Mouse (Mus musculus) right cerebral cortex, adult 18-20 months (tissue): ENCODE data around the gene Ciart.
"Not testable (repeated sequence)": the region's sequence is repeated elsewhere in the genome, so short reads cannot be mapped to it uniquely, and the experiment has no call there.

Experiments used
- DNase-seq: peaks from one replicate; pipeline ENCODE4 v3.0.0; 2022; ENCODE audit warnings: mixed read lengths

Gene Ciart

DNA sequence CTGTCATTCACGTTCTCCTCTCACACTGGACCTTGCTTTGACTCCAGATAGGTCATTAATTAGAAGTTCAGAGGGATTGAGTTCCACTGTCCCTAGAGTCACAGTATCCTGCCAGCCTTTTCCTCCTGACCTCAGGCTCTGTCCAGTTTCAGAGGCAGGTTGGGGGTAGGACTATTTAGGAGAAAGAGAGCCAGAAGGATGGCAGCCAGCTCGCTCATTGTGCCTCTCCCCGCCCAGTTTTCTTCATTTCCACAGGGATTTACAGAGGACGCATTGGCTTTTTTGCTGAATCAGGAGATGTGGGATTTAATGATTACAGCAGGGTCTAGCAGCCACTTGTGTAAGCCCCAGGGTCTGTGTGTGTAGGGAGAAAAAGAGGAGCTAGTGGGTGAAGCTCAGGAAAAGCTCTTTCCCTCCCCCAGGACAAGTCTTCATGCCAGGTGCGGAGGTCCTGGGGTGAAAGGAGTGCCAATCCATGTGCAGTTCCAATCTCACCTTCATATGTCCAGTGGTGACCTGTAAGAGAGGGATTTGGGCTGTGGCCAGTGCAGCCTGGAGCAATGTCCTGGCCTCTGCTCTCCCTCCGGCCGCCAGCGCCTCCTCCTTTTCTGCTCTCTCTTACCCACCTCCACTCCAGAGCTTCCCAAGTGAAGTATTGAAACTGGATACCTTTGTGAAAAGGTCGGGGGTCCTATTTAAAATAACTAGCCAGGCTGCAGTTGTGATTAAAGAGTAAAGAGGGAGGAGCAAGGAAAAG, 19.7 kb upstream of the Ciart start:
- no peak for DNase-seq

DNA sequence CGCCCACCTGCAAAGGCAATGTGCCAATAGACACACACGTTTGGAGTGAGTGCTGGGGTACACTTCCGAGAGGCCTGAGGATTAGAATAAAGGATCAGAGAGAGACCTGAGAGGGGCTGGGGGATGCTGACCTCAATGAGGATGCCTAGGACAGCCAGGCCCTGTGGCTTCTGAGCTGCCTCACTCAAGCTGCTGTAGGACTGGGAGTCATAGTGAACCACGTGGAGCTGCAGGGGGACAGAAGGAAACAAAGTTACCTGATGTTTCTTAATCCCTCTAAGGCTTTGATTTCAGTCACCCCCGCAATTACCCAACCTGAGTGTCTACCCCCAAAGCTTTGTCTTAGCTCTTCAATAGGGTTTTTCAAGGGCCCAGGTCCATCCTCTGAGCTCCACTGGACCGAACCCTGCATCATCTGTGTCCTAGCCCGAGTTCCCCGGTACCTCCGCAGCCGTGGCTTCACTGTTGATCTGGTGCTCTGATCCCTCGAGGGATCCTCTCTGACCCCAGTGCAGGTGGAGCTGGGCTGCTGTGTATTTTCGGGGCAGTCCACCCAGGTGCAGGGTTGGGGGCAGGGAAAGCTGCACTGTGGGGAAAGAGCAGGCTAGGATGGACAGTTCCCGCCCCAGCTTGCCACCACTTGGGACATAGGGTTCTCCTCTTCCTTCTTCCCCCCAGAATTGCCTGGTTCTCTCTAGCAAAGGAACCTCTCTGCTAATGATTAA, 17.9 kb upstream of the Ciart start:
- no peak for DNase-seq

DNA sequence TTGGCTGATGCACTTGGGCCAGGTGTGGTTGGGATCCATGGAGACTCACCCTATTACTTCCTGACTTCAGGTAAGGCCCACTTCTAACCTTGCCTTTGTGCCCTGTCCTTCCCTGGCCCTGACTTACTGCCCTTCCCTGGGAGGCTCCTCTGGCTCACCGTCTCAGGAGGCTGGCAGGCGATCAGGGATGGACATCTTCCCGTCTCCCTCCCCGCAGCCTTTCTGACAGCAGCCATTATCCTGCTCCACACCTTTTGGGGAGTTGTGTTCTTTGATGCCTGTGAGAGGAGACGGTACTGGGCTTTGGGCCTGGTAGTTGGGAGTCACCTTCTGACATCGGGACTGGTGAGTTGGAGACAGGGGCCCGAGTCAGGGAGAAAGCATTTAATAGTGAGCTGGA, 13.4 kb upstream of the Ciart start:
- DNase-seq = not testable (repeated sequence)

DNA sequence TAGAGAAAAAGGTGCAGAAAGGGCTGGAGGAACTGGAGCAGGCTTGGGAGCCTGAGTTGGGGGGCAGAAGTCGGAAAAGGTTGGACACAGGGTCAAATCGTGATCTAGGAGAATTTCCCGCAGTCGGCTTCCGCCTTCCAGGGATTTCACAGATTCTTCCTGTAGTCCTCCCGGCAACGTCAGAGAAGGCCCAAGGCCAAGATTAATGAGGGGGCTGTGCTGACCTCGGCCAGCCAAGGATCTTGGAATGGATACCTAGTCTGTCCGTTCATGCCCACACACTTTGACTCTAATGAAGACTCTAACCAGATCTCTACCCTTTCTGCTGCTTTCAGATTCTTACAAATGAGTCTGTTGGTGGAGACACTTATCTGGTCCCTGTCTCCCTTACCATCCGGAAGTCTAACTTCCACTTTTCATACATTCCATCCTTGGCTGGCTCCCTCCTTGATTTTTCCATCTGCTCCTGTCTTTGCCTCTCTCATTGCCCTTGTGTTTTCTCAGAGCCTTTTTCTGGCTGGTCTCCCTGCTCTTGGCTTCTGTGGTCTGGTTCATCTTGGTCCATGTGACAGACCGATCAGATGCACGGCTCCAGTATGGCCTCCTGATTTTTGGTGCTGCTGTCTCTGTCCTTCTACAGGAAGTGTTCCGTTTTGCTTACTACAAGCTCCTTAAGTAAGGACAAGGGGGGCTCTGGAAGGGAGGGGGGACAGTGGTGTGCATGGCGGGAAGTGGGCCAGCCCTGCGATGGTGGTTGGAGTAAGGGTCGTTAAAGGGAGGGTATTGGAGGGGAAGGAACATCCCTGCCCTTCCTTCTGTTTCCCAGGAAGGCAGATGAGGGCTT, 12.5 kb upstream of the Ciart start:
- DNase-seq = peak; percentile 23

DNA sequence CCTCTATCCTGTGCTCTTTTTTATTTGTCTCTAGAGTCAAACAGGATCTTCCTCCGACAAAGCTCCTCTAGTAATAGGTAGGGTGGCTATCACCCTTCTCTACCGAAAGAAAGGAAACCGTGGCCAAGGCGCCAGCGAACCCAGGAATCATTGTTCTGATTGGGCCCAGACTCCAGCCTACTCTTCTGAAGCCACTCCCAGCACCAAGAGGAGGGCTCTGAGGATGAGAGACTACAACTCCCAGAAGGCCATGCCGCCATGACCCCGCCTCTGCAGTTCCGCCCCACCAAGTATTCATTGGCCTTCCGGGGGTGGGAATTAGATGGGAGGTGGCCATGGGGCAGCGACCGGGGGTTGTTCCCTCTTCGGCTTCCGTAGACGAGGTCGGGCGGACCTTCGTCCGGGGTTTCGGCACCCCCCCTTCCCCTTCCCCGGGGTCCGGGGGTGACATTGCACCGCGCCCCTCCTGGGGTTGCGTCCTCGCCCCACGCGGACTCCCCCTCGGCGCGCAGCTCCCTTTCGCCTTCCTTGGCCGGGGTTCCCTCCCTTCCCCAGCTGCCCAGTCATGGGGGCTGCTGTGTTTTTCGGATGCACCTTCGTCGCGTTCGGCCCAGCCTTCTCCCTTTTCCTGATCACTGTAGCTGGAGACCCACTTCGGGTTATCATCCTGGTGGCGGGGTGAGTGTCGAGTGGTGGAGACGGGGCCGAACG, 11.7 kb upstream of the Ciart start, which contains the start of gene Aph1a:
Gene Aph1a, plus strand, starts transcription at position 364 of the 711 bp plus-strand sequence.
- peak; percentile 99 for DNase-seq

DNA sequence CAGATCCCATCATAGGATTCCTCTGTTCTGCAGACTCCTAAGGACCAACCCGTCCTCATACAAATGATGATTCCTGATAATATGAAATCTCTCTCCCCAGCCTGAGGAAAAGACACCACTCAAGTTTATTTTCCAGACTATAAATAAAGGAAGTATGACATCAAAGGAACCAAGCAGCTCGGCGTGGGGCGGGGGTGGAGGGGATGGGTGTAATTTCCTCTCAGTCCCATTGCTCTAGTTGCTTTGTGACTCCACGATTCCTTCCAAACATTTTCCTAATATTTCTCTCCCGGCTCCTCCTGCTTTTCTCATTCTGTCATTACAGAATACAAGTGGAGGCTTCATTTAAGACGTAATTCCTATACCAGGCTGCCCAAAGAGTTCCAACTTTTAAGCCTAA, 11.1 kb upstream of the Ciart start:
- DNase-seq = no peak

DNA sequence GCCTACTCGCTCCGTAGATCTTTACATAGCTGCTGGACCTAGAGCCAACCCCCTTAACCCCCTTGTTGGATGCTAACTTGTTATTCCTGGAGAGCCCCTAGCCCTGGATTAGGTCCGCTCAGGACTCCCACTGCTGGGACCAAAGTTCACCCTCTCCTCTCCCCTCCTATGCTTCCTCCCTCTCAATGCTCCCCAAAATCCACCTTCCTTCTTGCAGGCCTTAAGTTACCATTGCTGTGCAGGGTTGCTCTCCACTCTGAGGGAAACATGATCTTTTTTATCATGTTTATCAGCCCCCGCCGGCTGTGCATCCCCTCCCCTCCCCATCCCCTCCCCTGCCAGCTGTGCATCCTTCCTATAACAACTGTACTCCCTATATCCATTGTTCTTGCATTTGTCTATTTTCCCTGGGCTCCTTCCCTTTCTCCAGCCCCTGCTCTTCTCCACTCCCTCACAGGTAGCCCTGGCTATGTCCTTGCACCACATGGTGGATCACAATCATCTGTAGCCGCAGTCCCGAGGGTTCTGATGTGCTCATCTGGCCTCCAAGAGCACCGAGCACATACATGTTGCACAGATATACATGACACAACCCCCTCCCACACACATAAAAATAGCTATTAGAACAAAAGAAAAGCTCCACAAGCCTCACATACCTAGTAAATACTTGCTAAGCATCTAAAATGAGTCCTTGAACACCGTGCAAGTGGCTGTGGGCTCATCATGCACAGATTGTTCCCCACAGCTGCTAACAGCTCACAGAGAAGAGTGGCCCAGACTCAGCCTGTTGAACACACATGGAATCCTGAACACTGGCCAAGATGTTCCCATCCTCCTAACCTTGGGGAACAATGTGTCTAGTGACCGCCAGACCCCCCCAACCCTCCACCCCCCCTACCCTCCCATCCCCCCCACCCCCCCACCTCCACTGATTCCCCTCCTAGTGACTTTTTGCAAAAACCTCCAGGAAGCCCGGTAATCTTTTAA, 10.3 kb upstream of the Ciart start:
- no peak for DNase-seq

DNA sequence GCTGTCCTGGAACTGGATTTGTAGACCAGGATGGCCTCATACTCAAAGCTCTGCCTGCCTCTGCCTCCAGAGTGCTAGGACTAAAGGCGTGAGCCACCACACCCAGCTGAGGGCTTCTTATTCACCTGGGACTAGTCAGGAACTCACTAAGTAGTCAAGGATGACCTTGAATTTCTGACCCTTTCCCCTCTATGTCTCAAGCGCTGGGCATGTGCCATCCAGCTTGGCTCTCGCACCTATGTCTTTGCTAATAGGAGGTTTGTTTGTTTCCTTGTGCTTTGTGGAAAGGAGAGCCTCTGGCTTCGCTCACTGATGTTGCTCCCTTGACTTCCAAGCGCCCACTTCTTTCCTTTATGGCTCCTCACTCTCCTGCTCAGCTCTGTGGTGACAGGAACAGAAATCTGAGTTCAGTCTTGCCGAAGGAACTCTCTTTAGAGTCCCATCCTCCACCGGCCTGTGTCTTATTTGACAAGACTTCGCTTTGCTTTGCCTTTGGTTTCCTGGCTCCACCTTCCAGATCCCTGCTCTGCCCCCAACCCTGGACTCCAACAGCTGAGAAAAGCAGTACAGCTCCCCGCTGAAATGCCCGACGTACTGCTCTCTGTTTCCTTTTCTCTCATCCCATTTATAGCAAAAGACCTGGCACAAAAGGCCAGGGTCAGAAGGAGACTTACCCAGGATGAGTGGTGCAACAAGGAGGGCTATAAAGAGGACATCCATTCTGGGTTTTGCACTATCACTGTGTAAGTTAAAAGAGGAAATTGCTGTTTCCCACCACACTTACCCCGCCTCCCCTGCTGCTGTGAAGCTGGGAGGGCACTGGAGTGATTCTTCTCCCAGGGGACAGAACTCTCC, 9.4 kb upstream of the Ciart start, which contains the start of gene BC028528:
Gene BC028528, minus strand, starts transcription at position 795 of the 855 bp plus-strand sequence.
- DNase-seq = no peak

DNA sequence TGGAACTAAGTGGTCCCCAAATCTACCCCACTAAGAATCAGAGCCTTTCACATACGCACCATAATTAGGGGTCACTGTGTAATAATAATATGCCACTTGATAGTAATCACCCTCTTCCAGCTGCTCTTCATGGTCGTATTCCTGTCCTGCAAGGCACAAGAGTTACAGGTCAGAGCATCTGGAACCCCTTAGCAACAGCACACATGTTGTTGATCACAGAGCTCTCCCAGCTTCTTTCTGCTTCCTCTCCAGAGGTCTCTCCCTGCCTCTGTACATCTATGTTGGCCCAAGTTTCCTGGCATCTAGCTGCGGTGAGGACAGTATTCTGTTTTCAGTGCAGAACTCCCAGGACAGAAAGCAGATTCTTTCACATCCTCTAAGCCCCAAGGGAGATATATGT, 7.6 kb upstream of the Ciart start:
- DNase-seq = no peak

DNA sequence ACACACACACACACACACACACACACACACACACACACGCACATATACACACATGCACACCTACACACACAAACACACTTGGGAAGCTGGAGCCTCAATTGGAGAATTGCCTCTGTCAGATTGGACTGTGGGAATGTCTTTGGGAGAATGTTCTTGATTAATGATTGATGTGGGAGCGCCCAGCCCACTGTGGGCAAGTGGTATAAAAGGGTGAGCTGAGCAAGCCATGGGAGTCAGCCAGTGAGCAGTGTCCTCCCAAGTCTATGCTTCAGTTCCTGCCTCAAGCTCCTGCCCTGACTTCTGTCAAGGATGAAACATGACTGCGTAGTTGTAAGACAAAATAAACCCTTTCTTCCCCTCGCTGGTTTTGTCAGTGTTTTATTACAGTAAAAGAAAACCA, 5.5 kb upstream of the Ciart start:
- no peak for DNase-seq

DNA sequence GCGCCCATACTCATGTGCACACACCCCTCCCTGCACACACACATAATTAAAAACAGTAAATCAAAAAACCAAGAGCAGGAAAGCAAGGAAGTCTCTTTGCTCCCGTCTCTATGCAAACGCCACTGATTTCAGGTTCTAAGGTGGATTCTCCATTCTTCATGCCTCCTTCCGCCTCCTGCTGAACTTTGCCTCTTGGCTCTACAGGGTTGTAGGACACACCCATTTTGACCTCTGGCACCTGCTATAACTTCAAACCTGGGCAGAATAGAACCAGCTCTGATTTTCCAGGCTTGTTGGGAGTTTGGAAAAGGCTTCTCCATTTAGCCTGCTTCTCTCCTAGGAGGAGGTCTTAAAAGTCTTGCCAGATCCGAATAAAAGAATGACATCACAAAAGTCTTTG, 2.3 kb upstream of the Ciart start:
- DNase-seq = no peak

DNA sequence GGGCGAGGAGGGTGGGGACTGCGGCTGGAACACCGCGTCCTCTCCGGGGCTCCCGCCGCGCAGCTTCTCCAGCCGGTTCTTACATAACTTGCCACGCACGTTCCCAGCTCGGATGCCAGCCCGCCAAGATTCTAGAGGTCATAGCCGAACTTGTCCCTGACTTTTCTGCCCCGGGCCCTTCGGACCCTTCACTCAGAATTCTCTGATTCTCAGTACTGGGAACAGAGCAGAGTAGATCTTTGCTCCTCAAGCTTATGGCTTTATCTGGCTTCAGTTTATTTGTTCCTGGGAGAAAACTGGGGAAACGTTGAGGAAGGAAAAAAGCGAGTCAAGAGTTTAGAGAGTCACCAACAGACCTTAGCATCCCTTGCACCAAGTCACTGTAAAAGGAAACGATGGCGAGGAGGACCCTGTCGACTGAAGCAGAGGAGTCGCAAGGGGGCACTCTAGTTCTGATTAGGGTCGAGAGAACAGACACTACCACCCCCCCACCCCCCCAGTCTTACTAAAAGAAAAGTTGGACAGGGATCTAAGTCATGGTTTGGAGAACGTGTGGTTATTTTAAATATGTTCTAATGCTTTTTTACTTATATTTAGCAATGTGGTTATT, 870 bp upstream of the Ciart start:
- peak; percentile 79 for DNase-seq

DNA sequence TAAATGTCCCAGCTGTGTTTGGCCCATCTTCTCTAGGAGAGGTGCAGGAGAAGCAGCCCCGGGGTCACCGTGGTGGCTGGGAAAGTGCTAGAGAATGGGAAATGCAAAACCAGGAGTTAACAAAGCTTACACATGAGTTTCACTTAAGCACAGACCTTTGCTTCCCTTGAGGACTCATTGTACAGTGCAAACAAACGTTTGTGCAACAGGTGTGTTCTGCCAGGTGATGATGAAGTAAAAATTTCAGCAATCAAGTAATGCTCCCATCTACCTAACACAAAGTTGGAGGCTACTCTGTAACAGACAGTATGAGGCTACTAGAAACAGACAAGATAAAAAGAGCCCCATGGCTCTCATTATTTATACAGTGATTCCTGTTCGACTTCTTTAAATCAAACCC, 3.0 kb downstream of the Ciart start:
- DNase-seq = no peak

DNA sequence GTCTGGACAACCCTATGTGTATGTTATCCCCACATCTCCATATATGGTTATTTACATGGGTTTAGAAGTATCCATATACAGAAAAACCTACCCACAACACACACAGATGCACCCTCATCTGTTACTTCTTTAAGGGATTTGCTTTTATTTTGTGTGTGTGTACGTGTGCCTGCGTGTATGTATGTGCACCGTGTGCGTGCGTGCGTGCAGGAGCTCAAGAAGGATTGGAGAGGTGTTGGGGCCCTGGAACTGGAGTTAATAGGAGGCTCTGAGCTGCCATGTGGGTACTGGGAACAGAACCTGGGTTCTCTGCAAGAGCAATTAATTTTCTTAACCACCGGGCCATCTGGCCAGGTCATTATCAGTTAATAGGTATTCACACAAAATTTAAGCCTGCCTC, 10.0 kb downstream of the Ciart start:
- DNase-seq = no peak

DNA sequence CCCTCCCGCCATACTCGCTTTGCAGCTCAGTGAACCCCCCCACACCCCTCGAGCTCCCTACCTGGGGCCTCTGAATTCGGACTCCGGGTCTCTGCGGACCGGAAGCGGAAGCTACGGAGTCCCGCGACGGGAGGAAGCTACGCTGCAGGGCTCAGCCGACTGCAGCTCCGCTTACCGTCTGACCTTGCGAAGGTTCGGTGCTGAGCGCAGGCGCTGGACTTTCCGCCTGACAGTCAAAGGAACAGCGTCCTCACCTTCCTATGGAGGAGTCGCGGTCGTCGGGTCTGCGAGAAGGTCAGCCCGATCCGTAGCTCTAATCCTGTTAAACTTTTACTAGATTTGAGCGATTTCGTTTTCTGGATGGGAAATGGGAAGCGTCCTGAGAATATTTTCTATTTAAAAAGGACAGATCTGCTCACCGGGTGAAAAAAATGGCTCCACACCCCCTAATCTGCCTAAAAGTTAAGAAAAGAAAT, 10.6 kb downstream of the Ciart start, which contains the start of gene Mrps21:
Gene Mrps21, minus strand, starts transcription at position 128 of the 476 bp plus-strand sequence.
- DNase-seq = peak; percentile 92

DNA sequence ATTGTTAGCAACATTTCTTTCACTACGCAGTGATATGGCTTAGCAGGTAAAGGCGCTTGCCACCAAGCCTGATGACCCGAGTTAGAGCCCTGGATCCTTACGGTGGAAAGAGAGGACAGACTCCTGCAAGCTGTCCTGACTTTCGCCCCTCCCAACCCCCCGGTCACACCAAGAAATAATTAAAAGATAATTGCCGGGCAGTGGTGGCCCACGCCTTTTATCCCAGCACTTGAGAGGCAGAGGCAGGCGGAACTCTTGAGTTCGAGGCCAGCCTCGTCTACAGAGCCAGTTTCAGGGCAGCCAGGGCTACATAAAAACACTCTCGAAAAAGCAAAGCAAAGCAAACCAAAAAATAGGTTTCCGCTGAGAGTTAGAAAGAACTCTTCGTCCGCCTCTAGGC, 11.1 kb downstream of the Ciart start:
- no peak for DNase-seq

DNA sequence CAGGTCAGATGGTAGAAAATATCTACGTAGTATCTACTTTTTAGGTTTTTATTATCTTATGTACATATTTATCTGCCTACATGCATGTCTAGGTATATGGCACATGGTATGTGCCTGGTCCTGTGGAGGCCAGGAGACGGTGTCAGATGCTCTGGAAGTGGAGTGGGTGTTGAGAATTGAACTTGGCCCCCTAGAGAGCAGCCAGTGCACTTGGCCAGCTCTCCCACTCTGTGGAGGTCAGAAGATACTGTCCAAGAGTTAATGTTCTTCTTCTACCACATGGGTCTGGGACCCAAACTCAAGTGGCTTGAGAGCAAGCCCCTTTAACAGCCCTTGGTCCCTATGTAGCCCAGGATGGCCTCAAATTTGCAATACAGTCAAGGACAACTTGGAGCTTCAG, 14.6 kb downstream of the Ciart start:
- DNase-seq = no peak

DNA sequence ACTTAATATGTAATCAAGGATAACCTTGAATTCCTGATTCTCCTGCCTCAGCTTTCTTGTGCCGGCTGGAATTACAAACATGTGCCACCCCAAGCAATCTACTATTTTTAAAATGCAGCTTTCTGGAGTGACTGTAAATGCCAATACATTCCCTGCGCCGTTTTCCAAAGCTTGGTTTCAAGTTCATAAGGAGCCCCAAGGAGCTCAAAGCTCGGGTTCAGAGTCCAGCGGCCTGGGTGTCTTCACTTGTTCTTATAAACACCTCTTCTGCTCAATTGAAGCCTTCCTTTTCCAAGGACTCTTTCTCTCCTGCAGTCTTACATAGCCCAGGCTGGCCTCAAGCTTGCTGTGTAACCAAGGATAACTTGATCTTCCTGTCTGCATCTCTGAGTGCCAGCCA, 16.0 kb downstream of the Ciart start:
- no peak for DNase-seq

DNA sequence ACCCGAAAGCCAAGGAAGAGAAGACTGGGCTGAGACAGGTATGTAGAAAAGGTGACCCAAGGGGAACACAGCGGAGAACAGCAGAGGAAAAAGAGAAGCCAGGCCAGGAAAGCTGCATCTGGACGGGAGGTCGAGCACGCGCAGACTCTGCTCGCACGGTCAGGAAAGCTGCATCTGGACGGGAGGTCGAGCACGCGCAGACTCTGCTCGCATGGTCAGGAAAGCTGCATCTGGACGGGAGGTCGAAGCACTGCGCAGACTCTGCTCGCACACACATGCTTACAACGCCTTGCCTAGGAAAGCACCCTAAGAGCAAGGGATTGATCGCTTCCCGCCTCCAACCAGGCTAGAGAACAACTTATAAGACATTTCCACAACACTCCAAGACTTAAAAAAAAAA, 16.5 kb downstream of the Ciart start:
- DNase-seq = no peak

DNA sequence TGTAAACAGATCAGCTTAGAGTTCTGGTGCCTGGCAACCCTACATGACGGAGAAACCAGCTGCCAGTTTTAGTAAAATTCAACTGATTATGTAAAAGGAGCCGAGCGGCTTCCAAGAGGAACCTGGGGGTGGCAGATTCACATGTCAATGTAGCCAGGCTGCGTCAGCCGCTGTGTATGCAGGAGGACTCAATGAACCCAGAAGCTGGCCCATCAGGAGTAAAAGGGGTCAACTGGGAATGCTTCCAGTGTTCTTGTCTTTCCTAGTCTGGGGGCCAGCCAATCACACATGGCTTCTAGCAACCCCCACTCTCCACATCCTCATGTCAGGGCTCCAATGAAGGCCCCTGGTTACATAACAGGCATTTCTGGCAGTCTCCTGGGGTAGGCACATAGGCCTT, 17.0 kb downstream of the Ciart start:
- peak; percentile 87 for DNase-seq
